Mouse (Mus musculus) MEL (cell line): Measurements from ENCODE around the gene Srxn1. TPM values are rescaled to one million over a fixed set of nuclear protein-coding genes. Genes with fewer than 3 reads are reported as not detected.

Experiments
- DNase-seq: peaks from one replicate; pipeline ENCODE4 v3.0.0; 2011; ENCODE audit warnings: low read depth, low spot score
- H3K27ac ChIP-seq: 2 replicates; pipeline ENCODE4 v1.5.1; 2012; ENCODE audit warnings: low read depth, mild to moderate bottlenecking, control low read depth, low read length, moderate library complexity; ENCODE audit not compliant: control insufficient read depth
- H3K27me3 ChIP-seq, 2 experiments: fragments of 150-350 bp in 1 of 2; sonication (generic) in 1 of 2; 2 replicates each; pipeline ENCODE4 v1.6.1; 2012; ENCODE audit warnings: low read length in 2 of 2, mild to moderate bottlenecking in 2 of 2, improper control_type of control experiment in 1 of 2, moderate library complexity in 1 of 2; ENCODE audit not compliant: insufficient read depth in 2 of 2, control insufficient read depth in 1 of 2
- H3K36me3 ChIP-seq, 2 experiments: 2 replicates each; pipeline ENCODE4 v1.6.1; 2012 to 2014; ENCODE audit warnings: low read length in 2 of 2, improper control_type of control experiment in 1 of 2, inconsistent platforms in 1 of 2, mild to moderate bottlenecking in 1 of 2; ENCODE audit not compliant: insufficient read depth in 2 of 2, control insufficient read depth in 1 of 2
- H3K4me1 ChIP-seq, 2 experiments: fragments of 150-350 bp in 1 of 2; sonication (generic) in 1 of 2; 2 replicates each; pipeline ENCODE4 v1.6.1; 2012; ENCODE audit warnings: low read length in 2 of 2, improper control_type of control experiment in 1 of 2, mild to moderate bottlenecking in 1 of 2; ENCODE audit not compliant: insufficient read depth in 2 of 2, control insufficient read depth in 1 of 2
- H3K4me3 ChIP-seq, 2 experiments: fragments of 150-350 bp in 1 of 2; sonication (generic) in 1 of 2; 2 replicates each; pipeline ENCODE4 v1.5.1; 2012; ENCODE audit warnings: low read depth in 2 of 2, low read length in 2 of 2, mild to moderate bottlenecking in 2 of 2, moderate library complexity in 2 of 2, control low read depth in 1 of 2, improper control_type of control experiment in 1 of 2; ENCODE audit not compliant: control insufficient read depth in 1 of 2, insufficient read depth in 1 of 2
- H3K79me2 ChIP-seq: 2 replicates; pipeline ENCODE4 v1.6.1; 2012; ENCODE audit warnings: mild to moderate bottlenecking, low read length, moderate library complexity; ENCODE audit not compliant: control insufficient read depth, poor library complexity, insufficient read depth
- H3K9ac ChIP-seq: 2 replicates; pipeline ENCODE4 v1.6.1; 2012; ENCODE audit warnings: low read depth, mild to moderate bottlenecking, control low read depth, low read length, moderate library complexity; ENCODE audit not compliant: control insufficient read depth, poor library complexity, severe bottlenecking
- H3K9me3 ChIP-seq: fragments of 150-350 bp; sonication (generic); replicated peaks from 2 replicates; pipeline ENCODE4 v1.6.1; 2012; ENCODE audit warnings: mild to moderate bottlenecking, low read length, improper control_type of control experiment, moderate library complexity; ENCODE audit not compliant: insufficient read depth
- BHLHE40 ChIP-seq: IDR thresholded peaks from 2 replicates; pipeline ENCODE4 v1.6.1; 2012; ENCODE audit warnings: low read depth, mild to moderate bottlenecking, inconsistent platforms, low read length, improper control_type of control experiment, borderline replicate concordance
- CTCF ChIP-seq, 3 experiments: IDR thresholded peaks in 2 of 3; conservative IDR thresholded peaks in 1 of 3; 2 replicates each; pipeline ENCODE4 v1.5.1; 2011 to 2012; ENCODE audit warnings: low read length in 3 of 3, low read depth in 2 of 3, mild to moderate bottlenecking in 2 of 3, improper control_type of control experiment in 1 of 3, inconsistent platforms in 1 of 3, mixed read lengths in 1 of 3, moderate library complexity in 1 of 3; ENCODE audit not compliant: control insufficient read depth in 1 of 3, insufficient read depth in 1 of 3, poor library complexity in 1 of 3, severe bottlenecking in 1 of 3
- ELF1 ChIP-seq: IDR thresholded peaks from 2 replicates; pipeline ENCODE4 v1.6.1; 2014; ENCODE audit warnings: low read depth, mild to moderate bottlenecking, inconsistent platforms, low read length, improper control_type of control experiment, moderate library complexity
- GABPA ChIP-seq: IDR thresholded peaks from 2 replicates; pipeline ENCODE4 v1.6.1; 2012; ENCODE audit warnings: low read depth, mild to moderate bottlenecking, inconsistent platforms, low read length, improper control_type of control experiment, moderate library complexity
- GATA1 ChIP-seq: IDR thresholded peaks from 2 replicates; pipeline ENCODE4 v1.6.1; 2011; ENCODE audit warnings: low read depth, low read length, improper control_type of control experiment
- JUND ChIP-seq: IDR thresholded peaks from 2 replicates; pipeline ENCODE4 v1.6.1; 2011; ENCODE audit warnings: low read depth, mild to moderate bottlenecking, improper control_type of control experiment, low read length
- KAT2A ChIP-seq: conservative IDR thresholded peaks from 2 replicates; pipeline ENCODE4 v1.6.1; 2012; ENCODE audit warnings: low read depth, low read length, improper control_type of control experiment, inconsistent platforms
- MAX ChIP-seq: IDR thresholded peaks from 2 replicates; pipeline ENCODE4 v1.6.1; 2011; ENCODE audit warnings: low read length, improper control_type of control experiment
- MXI1 ChIP-seq: IDR thresholded peaks from 2 replicates; pipeline ENCODE4 v1.6.1; 2011; ENCODE audit warnings: mild to moderate bottlenecking, low read depth, low read length, improper control_type of control experiment
- SIN3A ChIP-seq: IDR thresholded peaks from 2 replicates; pipeline ENCODE4 v1.6.1; 2012; ENCODE audit warnings: low read length, improper control_type of control experiment, inconsistent platforms
- SMC3 ChIP-seq: IDR thresholded peaks from 2 replicates; pipeline ENCODE4 v1.6.1; 2011; ENCODE audit warnings: low read depth, low read length, improper control_type of control experiment
- TCF12 ChIP-seq: IDR thresholded peaks from 2 replicates; pipeline ENCODE4 v1.6.1; 2014; ENCODE audit warnings: low read depth, mild to moderate bottlenecking, inconsistent platforms, low read length, improper control_type of control experiment, moderate library complexity
- UBTF ChIP-seq: IDR thresholded peaks from 2 replicates; pipeline ENCODE4 v1.6.1; 2012; ENCODE audit warnings: low read depth, mild to moderate bottlenecking, inconsistent platforms, low read length, improper control_type of control experiment, moderate library complexity, borderline replicate concordance; ENCODE audit not compliant: insufficient read depth
- USF1 ChIP-seq: IDR thresholded peaks from 2 replicates; pipeline ENCODE4 v1.6.1; 2014; ENCODE audit warnings: low read depth, mild to moderate bottlenecking, inconsistent platforms, low read length, improper control_type of control experiment, moderate library complexity
- ZC3H11A ChIP-seq: IDR thresholded peaks from 2 replicates; pipeline ENCODE4 v1.6.1; 2012; ENCODE audit warnings: low read depth, mild to moderate bottlenecking, inconsistent platforms, low read length, improper control_type of control experiment
- ZKSCAN1 ChIP-seq: IDR thresholded peaks from 2 replicates; pipeline ENCODE4 v1.6.1; 2012; ENCODE audit warnings: low read depth, mild to moderate bottlenecking, inconsistent platforms, low read length, improper control_type of control experiment, moderate library complexity
- polyA plus RNA-seq, 2 experiments: library from polyadenylated mRNA; stranded (reverse) in 1 of 2; unstranded in 1 of 2; fragments of >175 nt in 1 of 2; fragments of >200 nt in 1 of 2; gene quantifications; 2 replicates each; pipeline versions ENCODE4 v1.2.1 to v1.2.4; 2012; ENCODE audit warnings: low replicate concordance in 2 of 2, low read depth in 1 of 2; ENCODE audit not compliant: insufficient read length in 2 of 2, insufficient read depth in 1 of 2, missing spikeins in 1 of 2
- total RNA-seq: library from RNA; depleted of rRNA; stranded (reverse); fragments of 300-350 nt; gene quantifications from 2 replicates; pipeline ENCODE4 v1.2.3, GENCODE M21; 2012

Srxn1 gene
- total and polyA plus RNA-seq, 3 experiments, result 31.3 to 48.6 TPM; not detected in 1

- H3K9me3 ChIP-seq, result no peaks in the 10 kb centered on the region
- H3K4me1 ChIP-seq, result peaks cover 0 to 9% of the 10 kb centered on the region in 2 experiments; a peak in 1 of 4 replicates
- no peak overlapping the region for H3K9ac ChIP-seq
- H3K4me3 ChIP-seq, result no peak overlapping the region
- peaks cover 0 to 3% of the 10 kb centered on the region in 2 experiments; a peak in 2 of 4 replicates for H3K36me3 ChIP-seq
- no peak for DNase-seq
- H3K27ac ChIP-seq, result no peak overlapping the region
- no peaks in the 10 kb centered on the region for H3K79me2 ChIP-seq
- H3K27me3 ChIP-seq, result no peaks in the 10 kb centered on the region
- TF ChIP-seq BHLHE40 (no peak), SMC3 (no peak), ELF1 (no peak), KAT2A (no peak), USF1 (no peak)
These were observed 15.7 kb upstream of the Srxn1 start for GRCm38 (mm10) chr2:152089581-152089980.

GRCm38 (mm10) chr2:152090486-152090885 lies 14.8 kb upstream of the Srxn1 start:
- H3K27ac ChIP-seq, result no peak overlapping the region
- TF ChIP-seq GATA1 (no peak), JUND (no peak), MXI1 (no peak), CTCF (IDR thresholded peaks at IDR 0.05 in 2 of 3, conservative IDR thresholded peaks at IDR 0.05 in 1 of 3; ENCODE audit: control insufficient read depth in 1 of 3, insufficient read depth in 1 of 3, low read depth in 2 of 3, low read length in 3 of 3, poor library complexity in 1 of 3, severe bottlenecking in 1 of 3) (no peak), SIN3A (no peak), MAX (no peak), KAT2A (no peak), GABPA (no peak), TCF12 (no peak), UBTF (no peak), ZC3H11A (no peak), ZKSCAN1 (no peak)
- TF ChIP-seq, all 39 proteins: peak for 0
- Histone ChIP-seq H3K9ac (no peak overlapping the region), H3K9me3 (no peaks in the 10 kb centered on the region), H3K36me3 (peaks cover 0 to 2% of the 10 kb centered on the region in 2 experiments; a peak in 2 of 4 replicates), H3K4me1 (peaks cover 0 to 3% of the 10 kb centered on the region in 2 experiments; a peak in 1 of 4 replicates), H3K4me3 (no peak overlapping the region), H3K27me3 (no peaks in the 10 kb centered on the region), H3K79me2 (no peaks in the 10 kb centered on the region)
- DNase-seq, result no peak
